Mouse (Mus musculus) ES-E14 (cell line): ENCODE measurements around the gene Btbd16.

Experiments used
- HCFC1 ChIP-seq: IDR thresholded peaks from 2 replicates; pipeline ENCODE4 v1.6.1; 2012; ENCODE audit warnings: low read length, inconsistent platforms, borderline replicate concordance; ENCODE audit not compliant: insufficient read depth
- MAFK ChIP-seq: IDR thresholded peaks from 2 replicates; pipeline ENCODE4 v1.6.1; 2014; ENCODE audit warnings: mild to moderate bottlenecking, low read depth, low read length, inconsistent platforms; ENCODE audit not compliant: insufficient read depth
- ZC3H11A ChIP-seq: IDR thresholded peaks from 2 replicates; pipeline ENCODE4 v1.6.1; 2012; ENCODE audit warnings: low read depth, mild to moderate bottlenecking, inconsistent platforms, low read length, borderline replicate concordance

GRCm38 (mm10) chr7:130780866-130781419 is 7.1 kb downstream of the Btbd16 start:
- TF ChIP-seq MAFK (no peak), ZC3H11A (no peak), HCFC1 (no peak)
